Mouse (Mus musculus) lung, postnatal 0 days (tissue): Measurements from ENCODE around the gene Prickle3. TPM values are rescaled to one million over a fixed set of nuclear protein-coding genes. Genes with fewer than 3 reads are reported as not detected.

Experiments used
- ATAC-seq: fragments of 200-750 bp; cut with Nextera tagmentation; 2 replicates; pipeline ENCODE4 v1.8.0; 2017; ENCODE audit warnings: moderate library complexity
- DNase-seq: peaks from one replicate; pipeline ENCODE4 v3.0.0-alpha.2; 2016; ENCODE audit warnings: low spot score
- H3K27ac ChIP-seq: fragments of 300-500 bp; sonication (generic); 2 replicates; pipeline ENCODE4 v1.5.1; 2014; ENCODE audit warnings: antibody characterized with exemption, mild to moderate bottlenecking, low read length, mixed read lengths
- H3K27me3 ChIP-seq: fragments of 300-500 bp; sonication (generic); replicated peaks from 2 replicates; pipeline ENCODE4 v1.6.1; 2014; ENCODE audit warnings: low read length, mixed read lengths; ENCODE audit not compliant: insufficient read depth
- H3K36me3 ChIP-seq: fragments of 300-500 bp; sonication (generic); 2 replicates; pipeline ENCODE4 v1.6.1; 2014; ENCODE audit warnings: low read length, mixed read lengths; ENCODE audit not compliant: insufficient read depth
- H3K4me1 ChIP-seq: fragments of 300-500 bp; sonication (generic); 2 replicates; pipeline ENCODE4 v1.6.1; 2014; ENCODE audit warnings: antibody characterized with exemption, low read depth, low read length, mixed read lengths; ENCODE audit not compliant: insufficient read depth
- H3K4me2 ChIP-seq: fragments of 300-500 bp; sonication (generic); replicated peaks from 2 replicates; pipeline ENCODE4 v1.6.1; 2014; ENCODE audit warnings: low read depth, mild to moderate bottlenecking, low read length, moderate library complexity, mixed read lengths
- H3K4me3 ChIP-seq: fragments of 300-500 bp; sonication (generic); 2 replicates; pipeline ENCODE4 v1.5.1; 2014; ENCODE audit warnings: low read depth, low read length
- H3K9ac ChIP-seq: fragments of 300-500 bp; sonication (generic); replicated peaks from 2 replicates; pipeline ENCODE4 v1.6.1; 2014; ENCODE audit warnings: low read depth, mild to moderate bottlenecking
- H3K9me3 ChIP-seq: fragments of 300-500 bp; sonication (generic); 2 replicates; pipeline ENCODE4 v1.6.1; 2016; ENCODE audit warnings: low read length, mixed read lengths
- CTCF ChIP-seq: IDR thresholded peaks from 2 replicates; pipeline ENCODE4 v1.5.1; 2016; ENCODE audit warnings: antibody characterized with exemption, mild to moderate bottlenecking
- EP300 ChIP-seq: IDR thresholded peaks from 2 replicates; pipeline ENCODE4 v1.6.1; 2016; ENCODE audit warnings: antibody characterized with exemption, mild to moderate bottlenecking, control low read depth
- WGBS: fragments of 180-500 bp; shearing (Covaris S2); extraction: QIAGEN DNeasy Blood & Tissue Kit; methylation state at CpG from one replicate; pipeline ENCODE4 v1.1.7; 2014; 5-methylcytosine and 5-hydroxymethylcytosine counted together
- polyA plus RNA-seq: library from polyadenylated mRNA; unstranded; fragments of >200 nt; fragmentation: Nextera tagmentation; extraction: Ambion mirVana; gene quantifications from 2 replicates; pipeline ENCODE4 v1.2.1, GENCODE M21; 2015

Prickle3 gene
- polyA plus RNA-seq, 1 experiment from 2014 or later, result 6.5 TPM

- no peaks in the 10 kb centered on the region for H3K36me3 ChIP-seq
Observed at GRCm38 (mm10) chrX:7678986-7679385, 21.9 kb downstream of the Prickle3 start.

GRCm38 (mm10) chrX:7679405-7680056, 22.5 kb downstream of the Prickle3 start:
- Histone ChIP-seq H3K4me1 (no peaks in the 10 kb centered on the region), H3K27me3 (no peaks in the 10 kb centered on the region), H3K36me3 (no peaks in the 10 kb centered on the region), H3K27ac (peak overlapping the region; percentile 14; the same call in 1 of the 2 replicates), H3K4me2 (peak overlapping the region; percentile 52), H3K9me3 (no peaks in the 10 kb centered on the region), H3K9ac (no peak overlapping the region), H3K4me3 (peak overlapping the region; percentile 10; the same call in 1 of the 2 replicates)
- TF ChIP-seq CTCF, result peak; percentile 80
- TF ChIP-seq EP300, result no peak
- peak; percentile 91 for DNase-seq
- peak; percentile 96 for ATAC-seq
- WGBS, result 17% methylated on average over 26 of the region's 27 CpGs

More at GRCm38 (mm10) chrX:7678986-7679385, 21.9 kb downstream of the Prickle3 start:
- H3K9me3 ChIP-seq, result no peaks in the 10 kb centered on the region
- H3K4me3 ChIP-seq, result no peak overlapping the region
- no peak overlapping the region for H3K9ac ChIP-seq
- 22% methylated on average over 3 of the region's 3 CpGs for WGBS
- TF ChIP-seq EP300 (no peak), CTCF (peak; percentile 28; the same call in 1 of the 2 replicates)
- H3K27me3 ChIP-seq, result no peaks in the 10 kb centered on the region
- H3K4me1 ChIP-seq, result no peaks in the 10 kb centered on the region
- H3K4me2 ChIP-seq, result no peak overlapping the region
- DNase-seq (no peak), ATAC-seq (no peak)
- no peak overlapping the region for H3K27ac ChIP-seq

- H3K36me3 ChIP-seq, result no peaks in the 10 kb centered on the region
- no peak for TF ChIP-seq EP300
- no peak for TF ChIP-seq CTCF
- peak overlapping the region; percentile 52 for H3K4me2 ChIP-seq
- no peaks in the 10 kb centered on the region for H3K27me3 ChIP-seq
- H3K9me3 ChIP-seq, result no peaks in the 10 kb centered on the region
- no peaks in the 10 kb centered on the region for H3K4me1 ChIP-seq
- H3K9ac ChIP-seq, result no peak overlapping the region
- DNase-seq (no peak), ATAC-seq (no peak)
- H3K4me3 ChIP-seq, result no peak overlapping the region; the same call in 1 of the 2 replicates
- 27% methylated on average over 10 of the region's 12 CpGs for WGBS
- H3K27ac ChIP-seq, result no peak overlapping the region
Observed at GRCm38 (mm10) chrX:7680057-7680412, 23.0 kb downstream of the Prickle3 start.

DNA sequence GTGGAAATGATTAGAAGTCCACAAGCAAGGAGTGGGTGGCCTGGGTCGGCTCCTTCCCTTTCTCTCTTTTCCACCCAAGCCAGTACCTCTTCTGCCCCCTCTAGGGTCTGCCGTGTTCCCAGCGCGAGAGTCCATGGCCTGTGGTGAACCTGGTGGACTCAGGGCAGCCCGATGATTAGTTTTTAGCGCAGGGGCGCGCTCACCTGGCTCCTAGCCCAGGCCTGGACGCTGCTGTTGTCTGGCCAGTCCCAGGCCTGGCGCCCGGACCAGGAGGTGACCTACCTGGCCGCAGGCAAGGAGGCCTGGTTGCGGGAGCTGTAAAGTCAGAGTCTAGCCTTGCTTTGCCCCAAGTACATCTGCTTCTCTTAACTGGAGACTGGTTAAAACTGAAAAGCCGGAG, 23.8 kb downstream of the Prickle3 start, which contains the start of gene Magix:
Gene Magix, minus strand, starts transcription at position 388 of the 400 bp plus-strand sequence.
- Histone ChIP-seq H3K27ac (peak within 1 kb of the TSS; percentile 32; the same call in 1 of the 2 replicates), H3K4me1 (no peaks in the 10 kb centered on the region), H3K9me3 (no peaks in the 10 kb centered on the region), H3K36me3 (no peaks in the 10 kb centered on the region), H3K9ac (no peak within 1 kb of the TSS), H3K4me3 (no peak within 1 kb of the TSS; the same call in 1 of the 2 replicates), H3K4me2 (peak within 1 kb of the TSS; percentile 52), H3K27me3 (no peaks in the 10 kb centered on the region)
- WGBS, result 61% methylated on average over 13 of the region's 14 CpGs
- ATAC-seq, result no peak
- no peak for DNase-seq
- TF ChIP-seq EP300, result no peak
- TF ChIP-seq CTCF, result no peak

DNA sequence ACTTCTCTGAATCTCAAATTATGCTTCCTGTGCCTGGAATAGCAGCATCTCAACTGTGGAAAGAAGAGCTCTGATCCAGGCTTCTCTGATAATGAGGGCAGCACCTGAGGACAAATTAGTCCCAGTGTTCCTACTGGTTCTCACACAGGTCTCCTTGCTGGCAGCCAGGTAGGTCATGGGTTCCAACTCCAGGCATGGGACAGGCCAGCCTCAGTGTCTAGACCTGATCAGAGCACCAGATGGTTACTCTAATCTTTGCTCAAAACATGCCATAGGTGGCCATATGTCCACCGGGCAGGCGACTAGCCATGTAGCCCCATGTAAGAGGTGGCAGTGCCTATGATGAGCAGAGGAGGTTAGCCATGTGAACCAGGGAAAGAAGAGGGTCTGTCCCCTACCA, 31.3 kb downstream of the Prickle3 start:
- 100% methylated on average over 2 of the region's 2 CpGs for WGBS
- ATAC-seq, result no peak

GRCm38 (mm10) chrX:7690486-7690885, 33.4 kb downstream of the Prickle3 start:
- no peaks in the 10 kb centered on the region for H3K4me1 ChIP-seq
- no peak overlapping the region for H3K27ac ChIP-seq
- no peaks in the 10 kb centered on the region for H3K27me3 ChIP-seq
- H3K4me3 ChIP-seq, result no peak overlapping the region
- peak; percentile 67 for DNase-seq
- no peak overlapping the region for H3K4me2 ChIP-seq
- WGBS, result 50% methylated on average over 3 of the region's 3 CpGs
- ATAC-seq, result peak; percentile 89
- no peaks in the 10 kb centered on the region for H3K36me3 ChIP-seq
- H3K9me3 ChIP-seq, result no peaks in the 10 kb centered on the region
- TF ChIP-seq CTCF, result no peak
- no peak for TF ChIP-seq EP300
- no peak overlapping the region for H3K9ac ChIP-seq

More for the DNA sequence above, 31.3 kb downstream of the Prickle3 start:
- TF ChIP-seq EP300 (no peak), CTCF (no peak)
- Histone ChIP-seq H3K27ac (no peak overlapping the region), H3K4me3 (no peak overlapping the region), H3K9ac (no peak overlapping the region), H3K4me2 (no peak overlapping the region), H3K27me3 (no peaks in the 10 kb centered on the region), H3K36me3 (no peaks in the 10 kb centered on the region), H3K4me1 (no peaks in the 10 kb centered on the region), H3K9me3 (no peaks in the 10 kb centered on the region)
- DNase-seq, result no peak
